Mouse (Mus musculus): ENCODE results near the gene Hbs1l.
A peak's percentile ranks its signal among the peaks of the same experiment; 100 is the strongest.

Hbs1l gene

DNA sequence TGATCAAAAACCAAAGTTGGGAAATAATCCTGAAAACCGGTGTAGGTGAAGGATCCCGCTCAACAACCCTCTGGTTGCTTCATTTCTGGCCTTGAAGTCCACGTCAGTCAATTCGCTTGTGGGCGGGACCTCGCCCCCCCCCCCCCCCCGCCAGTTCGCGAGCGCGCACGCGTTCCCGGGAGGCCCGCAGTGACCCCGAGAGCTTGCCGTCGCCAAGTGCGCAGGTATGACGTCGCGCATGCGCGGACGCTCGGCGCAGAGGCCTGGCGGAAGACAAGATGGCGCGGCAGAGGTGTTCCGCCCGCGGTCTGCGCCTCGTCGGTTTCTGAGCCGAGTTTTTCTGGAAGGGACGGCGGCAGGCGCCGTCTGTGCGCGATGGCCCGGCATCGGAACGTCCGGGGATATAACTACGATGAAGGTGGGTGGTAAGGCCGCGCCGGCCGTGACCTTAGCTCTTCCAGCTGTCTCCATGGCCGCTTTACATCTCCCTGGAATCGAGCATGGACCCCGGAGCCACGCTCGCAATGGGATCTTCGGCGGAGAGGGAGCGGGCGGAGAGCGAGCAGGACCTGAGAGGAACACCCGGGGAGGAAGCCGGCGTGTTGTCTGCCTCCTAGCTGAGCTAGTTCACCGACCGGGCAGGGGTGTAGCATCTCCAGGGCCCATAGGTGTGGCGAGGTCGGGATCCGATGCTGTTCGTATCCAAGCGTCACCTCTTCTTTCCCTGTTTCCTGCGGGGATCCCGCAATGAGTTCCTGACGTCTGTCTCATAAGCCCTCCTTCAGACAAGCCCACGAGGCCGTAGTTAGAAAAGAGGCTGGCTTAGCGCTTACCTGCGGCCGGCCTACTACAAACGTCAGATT is at the start of gene Hbs1l:
Gene Hbs1l (plus strand): TSS at position 221 of the 863 bp plus-strand sequence.
- peak; percentile 98 for DNase-seq (ENCODE audit: low read depth, low spot score)

- DNase-seq (ENCODE audit: low read depth, low spot score) = peak; percentile 69
These were observed 47.2 kb upstream of the Hbs1l start for GRCm38 (mm10) chr10:21248556-21248955.

DNA sequence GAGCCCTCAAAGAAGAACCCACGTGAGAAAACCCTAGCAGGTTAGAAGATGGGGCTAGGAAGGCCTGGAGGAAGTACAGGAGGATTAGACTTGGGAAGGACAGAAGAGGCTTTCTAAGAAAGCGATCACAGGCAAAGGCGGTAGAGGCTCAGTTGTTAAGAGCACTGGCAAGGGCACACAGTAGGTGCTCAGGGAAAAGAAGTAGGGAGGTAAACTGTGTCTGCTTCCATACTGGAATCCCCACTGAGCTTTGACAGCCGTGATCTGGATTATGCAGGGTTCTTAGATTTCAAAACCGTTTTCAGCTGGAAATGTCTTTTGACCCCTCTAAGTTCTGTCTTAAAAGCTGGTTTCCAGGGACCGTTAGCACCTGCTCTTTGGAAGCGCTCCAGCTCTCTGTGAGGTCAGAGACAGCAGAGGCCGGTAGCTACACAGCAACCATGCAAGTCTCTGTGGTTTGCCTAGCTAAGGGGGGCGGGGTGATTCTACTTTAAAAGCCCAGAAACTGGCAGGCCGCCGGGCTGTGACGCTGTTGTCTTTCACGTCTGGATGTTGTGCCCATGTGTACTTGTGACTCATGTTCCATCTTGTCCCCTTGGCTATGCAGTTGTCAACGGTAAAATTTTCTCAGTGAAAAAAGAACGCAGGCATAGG is 43.8 kb upstream of the Hbs1l start:
- DNase-seq (ENCODE audit: low read depth, low spot score) = peak; percentile 88

DNA sequence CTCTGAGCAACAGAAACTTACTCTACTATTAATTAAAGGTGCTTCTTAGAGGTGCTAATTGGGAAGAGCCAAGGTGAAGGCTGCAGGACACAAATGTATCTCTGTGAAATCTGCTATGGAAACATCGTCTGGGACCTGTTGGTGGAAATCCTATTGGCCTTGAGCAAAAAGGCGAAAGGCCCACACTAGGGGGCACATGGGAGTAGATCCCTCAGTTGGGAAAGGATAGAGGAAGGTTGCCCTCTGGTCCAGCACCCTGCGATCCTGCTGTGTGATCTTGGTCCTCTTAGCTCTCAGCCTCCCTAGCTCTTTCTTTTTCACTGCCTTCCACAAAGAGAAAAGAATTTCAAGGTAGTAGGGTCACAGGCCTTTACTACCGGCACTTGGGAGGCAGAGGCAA is 43.0 kb upstream of the Hbs1l start:
- DNase-seq (ENCODE audit: low read depth, low spot score) = no peak

DNA sequence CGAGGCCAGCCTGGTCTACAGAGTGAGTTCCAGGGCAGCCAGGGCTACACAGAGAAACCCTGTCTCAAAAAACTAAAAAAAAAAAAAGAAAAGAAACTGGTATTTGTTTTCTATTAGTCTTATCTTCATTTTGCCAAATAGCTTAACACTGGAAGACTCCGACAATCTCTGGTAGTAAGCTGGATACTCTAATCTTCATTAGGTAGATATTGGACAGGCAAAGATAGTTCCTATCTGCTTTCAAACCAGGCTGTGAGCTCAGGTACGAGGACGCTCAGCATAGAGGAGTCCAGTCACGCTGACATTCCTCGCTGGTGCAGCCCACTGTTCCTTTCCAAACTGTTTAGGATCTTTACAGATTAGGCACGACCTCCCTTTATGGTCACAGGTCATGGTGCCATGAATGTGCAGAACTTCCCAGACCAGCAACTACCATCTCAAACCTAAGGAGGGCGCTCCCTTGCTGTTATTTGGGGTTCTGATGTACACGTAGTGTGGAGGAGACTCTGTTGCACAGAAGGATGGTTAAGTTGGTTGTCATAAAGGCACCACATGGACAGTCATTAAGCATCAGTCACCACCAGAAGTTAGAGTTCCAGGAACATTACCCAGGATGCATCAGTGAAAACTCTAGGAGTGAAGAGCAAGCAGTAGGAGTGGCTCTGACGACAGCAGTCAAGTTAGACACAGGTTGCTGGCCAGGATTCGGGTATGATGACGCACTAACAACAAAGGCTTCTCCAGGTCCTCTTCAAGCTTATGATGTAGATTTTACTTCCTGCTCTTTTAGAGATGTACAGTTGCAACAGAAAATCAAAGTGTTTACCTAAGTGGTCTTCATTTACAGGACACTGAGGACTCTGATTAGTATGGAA is 41.3 kb upstream of the Hbs1l start:
- DNase-seq (ENCODE audit: low read depth, low spot score) = peak; percentile 77

DNA sequence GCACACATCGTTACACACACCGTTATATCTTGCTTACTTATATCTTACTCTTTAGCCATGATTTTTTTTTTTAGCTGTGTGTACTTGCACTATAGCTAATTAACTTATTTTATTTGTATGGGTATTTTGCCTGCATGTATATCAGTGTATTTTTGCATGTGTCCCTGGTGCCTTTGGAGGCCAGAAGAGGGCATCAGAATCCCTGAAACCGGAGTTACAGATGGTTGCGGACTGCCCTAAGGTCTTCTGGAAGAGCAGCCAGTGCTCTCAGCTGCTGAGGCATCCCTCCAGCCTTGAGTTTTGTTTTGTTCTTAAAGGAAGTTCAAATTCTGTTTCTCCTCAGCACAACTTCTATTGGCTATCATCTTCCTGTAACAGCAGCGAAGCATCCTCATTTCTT is 38.5 kb upstream of the Hbs1l start:
- no peak for DNase-seq (ENCODE audit: low read depth, low spot score)

- DNase-seq (ENCODE audit: low read depth, low spot score) = no peak
These were observed 36.1 kb upstream of the Hbs1l start for GRCm38 (mm10) chr10:21259649-21260048.

DNA sequence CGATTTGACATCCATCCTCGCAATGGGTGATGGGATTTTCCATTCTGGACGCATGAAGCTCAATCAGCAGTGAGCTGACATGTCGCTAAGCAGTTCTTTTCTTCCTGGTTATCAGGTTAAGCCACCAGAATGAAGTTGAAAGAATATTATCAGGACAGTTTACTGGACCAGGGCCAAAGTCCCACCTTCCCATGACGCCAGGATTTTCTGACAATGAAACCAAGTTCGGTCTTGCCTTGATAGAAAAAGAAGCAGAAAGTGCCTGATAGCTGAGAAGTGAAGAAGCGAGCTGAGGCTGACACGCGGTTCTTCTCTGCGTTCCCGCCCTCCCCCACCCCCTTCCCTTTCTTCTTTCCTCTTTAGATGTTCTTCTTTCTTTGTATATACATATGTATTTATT is 30.6 kb upstream of the Hbs1l start:
- DNase-seq (ENCODE audit: low read depth, low spot score) = no peak

DNA sequence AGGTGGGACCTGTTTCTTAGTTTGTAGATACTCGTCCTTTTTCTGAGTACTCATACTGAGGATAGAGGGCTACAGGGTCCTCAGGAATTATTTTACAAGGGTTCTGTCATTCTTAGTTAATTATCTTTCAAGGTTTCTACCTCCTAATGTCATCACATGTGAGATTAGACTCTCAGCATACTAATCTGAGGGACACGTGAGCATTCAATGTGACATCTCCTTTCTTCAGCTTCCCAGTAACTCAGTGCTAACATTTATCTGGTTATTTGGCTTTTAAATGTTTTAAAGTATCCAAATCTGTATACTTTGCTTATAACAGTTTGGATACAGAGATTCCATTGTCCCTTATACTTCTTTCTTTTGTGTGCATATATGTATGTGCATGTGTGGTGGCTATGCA is 28.3 kb upstream of the Hbs1l start:
- no peak for DNase-seq (ENCODE audit: low read depth, low spot score)

- DNase-seq (ENCODE audit: low read depth, low spot score) = peak; percentile 31
These were observed 26.9 kb upstream of the Hbs1l start for GRCm38 (mm10) chr10:21268786-21269410.

GRCm38 (mm10) chr10:21269920-21270319 is 25.9 kb upstream of the Hbs1l start:
- DNase-seq (ENCODE audit: low read depth, low spot score) = no peak

DNA sequence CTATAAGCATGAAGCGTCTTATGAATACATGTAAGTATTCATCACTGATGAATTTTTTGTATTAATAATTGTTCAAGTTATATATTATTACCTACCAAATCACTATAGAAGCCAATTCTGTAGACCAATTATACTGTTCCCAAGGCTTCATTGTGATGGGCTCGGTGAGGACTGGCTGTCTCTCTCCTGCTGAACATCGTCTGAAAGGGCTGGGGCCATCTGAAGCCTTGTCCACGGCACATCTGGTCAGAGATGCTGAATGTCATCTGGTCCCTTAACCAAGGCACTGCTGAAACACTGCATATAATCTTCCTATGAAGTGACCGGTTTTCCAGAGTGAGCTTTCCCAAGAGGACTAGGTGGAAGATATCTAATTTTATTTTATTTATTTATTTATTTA is 24.9 kb upstream of the Hbs1l start:
- DNase-seq (ENCODE audit: low read depth, low spot score) = no peak

- DNase-seq (ENCODE audit: low read depth, low spot score) = no peak
These were observed 24.5 kb upstream of the Hbs1l start for GRCm38 (mm10) chr10:21271310-21271709.

DNA sequence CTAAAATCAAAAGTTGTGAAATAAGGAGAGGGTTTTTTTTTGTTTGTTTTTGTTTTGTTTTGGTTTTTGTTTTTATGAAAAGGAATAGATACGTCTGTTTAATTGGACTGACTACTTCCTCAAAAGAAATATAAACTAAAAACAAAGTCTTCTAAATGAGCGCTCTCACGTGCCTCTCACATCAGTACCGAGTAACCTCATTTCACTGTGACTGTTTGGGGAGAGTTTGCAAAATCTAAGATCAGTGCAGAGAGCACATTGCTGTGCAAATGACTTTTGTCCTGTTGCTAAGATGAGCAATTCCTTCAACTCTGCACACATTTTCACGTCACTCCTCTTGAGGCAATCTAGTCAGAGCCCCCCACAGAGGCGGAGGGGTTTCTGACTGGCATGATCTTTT is 24.0 kb upstream of the Hbs1l start:
- no peak for DNase-seq (ENCODE audit: low read depth, low spot score)

DNA sequence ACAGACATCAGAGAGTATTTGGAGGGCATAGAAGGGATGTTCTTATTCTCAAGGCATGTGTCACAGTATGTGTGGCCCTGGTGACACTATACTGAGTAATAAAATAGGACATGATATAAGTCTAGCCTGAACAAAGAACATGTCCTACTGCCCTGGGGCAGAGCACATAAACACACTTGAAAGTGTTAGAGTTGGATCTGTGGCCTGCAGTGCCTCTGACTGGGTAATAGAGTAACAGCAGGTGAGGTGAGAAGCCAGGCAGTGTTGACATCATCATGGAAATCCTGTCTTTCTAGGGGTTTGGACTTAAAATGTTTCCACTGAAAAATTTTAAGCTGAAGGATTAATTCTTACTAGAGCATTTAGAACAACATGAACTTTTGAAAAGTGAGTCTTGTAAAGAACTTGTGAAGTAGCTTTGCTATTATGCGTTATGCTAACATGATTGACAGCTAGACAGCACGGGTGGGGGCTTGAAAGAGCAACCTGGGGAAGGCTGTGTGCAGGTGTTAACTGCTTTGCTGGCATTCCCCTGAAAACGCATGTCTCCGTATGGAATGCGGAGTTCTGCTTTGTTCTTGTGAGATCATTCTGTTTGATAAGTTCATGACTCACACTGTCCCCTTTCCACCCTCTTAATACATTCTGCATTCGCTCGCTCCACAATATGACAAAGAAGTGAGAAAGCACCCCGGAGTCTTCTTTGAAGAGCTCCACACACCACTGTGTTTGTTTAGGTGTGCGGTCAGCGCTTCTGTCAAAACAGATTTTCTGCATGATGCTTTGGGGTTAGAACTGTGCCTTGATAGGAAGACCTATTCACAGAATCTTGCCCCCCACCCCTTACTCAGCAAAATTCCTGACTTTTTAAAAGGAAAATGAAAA is 8.3 kb upstream of the Hbs1l start:
- DNase-seq (ENCODE audit: low read depth, low spot score) = peak; percentile 35

DNA sequence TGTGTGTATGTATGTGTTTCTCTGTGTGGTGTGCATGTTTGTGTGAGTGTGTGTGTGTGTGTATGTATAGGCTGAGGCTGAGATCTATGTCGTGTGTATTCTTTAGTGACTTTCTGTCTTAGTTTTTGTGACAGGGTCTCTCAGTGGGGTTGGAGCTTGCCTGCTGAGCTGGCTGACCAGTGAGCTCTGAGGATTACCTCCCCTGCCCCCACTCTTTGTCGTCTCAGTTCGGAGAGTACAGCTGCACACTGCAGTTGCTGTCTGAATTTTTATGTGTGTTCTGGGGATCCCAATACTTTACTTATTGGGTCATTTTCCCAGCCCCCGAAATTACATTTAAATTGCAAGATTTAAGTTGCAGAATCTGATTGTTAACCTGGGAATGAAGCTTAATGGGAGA is 4.6 kb upstream of the Hbs1l start:
- DNase-seq (ENCODE audit: low read depth, low spot score) = no peak

DNA sequence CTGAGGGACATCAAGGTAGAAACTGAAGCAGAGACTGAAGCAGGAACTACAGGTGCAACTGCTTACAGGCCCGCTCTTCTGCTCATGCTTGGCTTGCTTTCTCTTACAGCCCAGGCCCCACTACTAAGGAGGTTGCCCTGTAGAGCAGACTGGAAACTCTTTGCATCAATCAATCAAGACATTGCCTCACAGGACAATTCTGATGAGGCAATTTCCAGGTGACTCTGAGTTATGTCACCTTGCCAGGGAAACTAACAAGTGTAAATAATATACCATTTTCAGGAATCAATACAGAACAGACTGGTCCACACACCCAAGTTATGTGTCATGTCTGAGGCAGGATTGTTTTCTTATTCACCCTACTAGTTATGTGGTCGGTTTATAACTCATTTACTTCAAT is 1.6 kb upstream of the Hbs1l start:
- no peak for DNase-seq (ENCODE audit: low read depth, low spot score)

DNA sequence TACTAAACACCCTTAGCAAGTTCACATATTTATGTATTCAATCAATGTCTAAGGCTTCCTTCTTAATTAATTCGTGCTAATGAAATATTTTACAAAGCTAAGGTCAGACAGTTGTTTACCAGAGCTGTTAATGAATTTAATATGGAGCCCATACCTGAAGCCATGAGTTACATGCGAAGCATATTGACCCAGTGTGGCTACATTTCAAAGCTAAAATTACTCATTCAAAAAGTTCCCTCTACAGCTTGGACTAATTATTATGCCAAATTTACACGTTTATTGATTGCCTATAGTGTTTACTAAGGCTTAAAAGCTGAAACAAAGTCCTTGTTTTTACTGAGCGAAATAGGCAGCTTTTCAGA is 401 bp upstream of the Hbs1l start:
- DNase-seq (ENCODE audit: low read depth, low spot score) = no peak

DNA sequence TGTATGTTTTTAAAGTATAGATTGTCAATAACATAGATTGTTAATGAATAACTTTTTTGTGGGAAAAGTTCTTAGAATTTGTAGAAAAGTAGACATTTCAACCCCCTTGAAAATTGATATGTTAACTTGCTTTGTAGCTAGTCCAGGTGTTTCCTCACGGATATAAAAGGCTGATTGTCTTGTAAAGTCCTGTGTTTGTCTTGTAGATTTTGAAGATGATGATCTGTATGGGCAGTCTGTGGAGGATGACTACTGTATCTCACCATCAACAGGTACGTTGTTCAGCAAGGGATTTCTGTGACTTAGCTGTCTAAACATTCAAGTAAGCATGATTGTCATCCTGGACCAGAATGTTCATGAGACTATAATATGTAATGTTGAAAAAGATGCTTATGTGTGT is 3.2 kb downstream of the Hbs1l start:
- DNase-seq (ENCODE audit: low read depth, low spot score) = no peak

DNA sequence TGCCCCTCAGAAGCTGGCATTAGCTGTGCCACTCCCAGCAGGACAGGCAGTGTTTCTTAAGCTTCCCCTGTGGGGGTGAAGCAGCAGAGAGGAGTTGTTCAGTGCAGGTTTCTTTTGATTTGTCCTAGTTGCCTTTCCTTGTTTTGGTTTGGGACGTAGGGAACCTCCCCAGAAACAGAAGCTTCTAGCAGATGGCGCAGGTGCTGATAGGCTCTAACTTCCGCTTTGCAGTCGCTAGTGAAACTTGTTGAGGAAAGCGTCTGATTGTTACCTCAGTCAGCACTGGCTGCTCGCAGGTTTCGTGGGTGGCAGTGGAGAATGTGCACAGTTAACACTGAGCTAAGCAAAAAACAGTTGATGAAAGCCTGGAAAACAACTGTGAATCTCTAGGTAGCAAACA is 6.0 kb downstream of the Hbs1l start:
- DNase-seq (ENCODE audit: low read depth, low spot score) = peak; percentile 38
